Mouse (Mus musculus) cerebellum, postnatal 10 days (tissue): ENCODE measurements at regions not wholly inside any gene's neighbourhood (a gene's known extent, or its start where the extent isn't known, plus 50 kb on each side); places are given as distances from the start of the nearest gene placed in this dataset.

Experiments used
- DNase-seq, 2 experiments: peaks; one replicate each; pipeline ENCODE4 v3.0.0; 2021; ENCODE audit warnings: mixed read lengths in 2 of 2

GRCm38 (mm10) chr1:142347111-142347510 is 1293.4 kb upstream of the B3galt2 start:
- peak in 1 of 2 experiments; percentile 2 for DNase-seq
